Mouse (Mus musculus): ENCODE measurements around the gene D2hgdh.
A peak's percentile ranks its signal among the peaks of the same experiment; 100 is the strongest.

Gene D2hgdh

GRCm38 (mm10) chr1:93824609-93825008 is at the start of gene D2hgdh:
TSS of gene D2hgdh (plus strand) at chr1:93824909.
- no peak for DNase-seq

- no peak for DNase-seq
These were observed 48.0 kb upstream of the D2hgdh start for GRCm38 (mm10) chr1:93776686-93777085.

- DNase-seq, result no peak
These were observed 37.8 kb upstream of the D2hgdh start for GRCm38 (mm10) chr1:93786912-93787311.

GRCm38 (mm10) chr1:93794526-93794925 is 30.2 kb upstream of the D2hgdh start:
- no peak for DNase-seq

GRCm38 (mm10) chr1:93795886-93796285 is 28.8 kb upstream of the D2hgdh start:
- DNase-seq, result no peak

GRCm38 (mm10) chr1:93800670-93801503 is 23.8 kb upstream of the D2hgdh start:
- DNase-seq, result no peak

- DNase-seq, result peak; percentile 96
These were observed 22.9 kb upstream of the D2hgdh start, which contains the start of gene Dtymk for GRCm38 (mm10) chr1:93801741-93802238. TSS of gene Dtymk (minus strand) at chr1:93801934.

- DNase-seq, result no peak
These were observed 21.9 kb upstream of the D2hgdh start for GRCm38 (mm10) chr1:93802771-93803170.

- peak; percentile 99 for DNase-seq
These were observed 20.9 kb upstream of the D2hgdh start, which contains the start of gene Ing5 for GRCm38 (mm10) chr1:93803556-93804507. TSS of gene Ing5 (plus strand) at chr1:93803965.

- no peak for DNase-seq
These were observed 19.9 kb upstream of the D2hgdh start for GRCm38 (mm10) chr1:93804818-93805217.

- no peak for DNase-seq
These were observed 19.3 kb upstream of the D2hgdh start for GRCm38 (mm10) chr1:93805221-93805951.

GRCm38 (mm10) chr1:93808871-93809270 is 15.8 kb upstream of the D2hgdh start:
- DNase-seq, result no peak

- no peak for DNase-seq
These were observed 14.7 kb upstream of the D2hgdh start for GRCm38 (mm10) chr1:93810011-93810410.

GRCm38 (mm10) chr1:93811495-93812039 is 13.1 kb upstream of the D2hgdh start:
- no peak for DNase-seq

- DNase-seq, result no peak
These were observed 6.7 kb upstream of the D2hgdh start for GRCm38 (mm10) chr1:93817823-93818532.

- no peak for DNase-seq
These were observed 6.0 kb upstream of the D2hgdh start for GRCm38 (mm10) chr1:93818722-93819121.

- no peak for DNase-seq
These were observed 763 bp upstream of the D2hgdh start for GRCm38 (mm10) chr1:93823796-93824495.

GRCm38 (mm10) chr1:93825105-93825674 is 481 bp downstream of the D2hgdh start:
- DNase-seq, result peak; percentile 98

GRCm38 (mm10) chr1:93825771-93826539 is 1.2 kb downstream of the D2hgdh start:
- no peak for DNase-seq

- DNase-seq, result no peak
These were observed 1.8 kb downstream of the D2hgdh start for GRCm38 (mm10) chr1:93826540-93826835.
